Mouse (Mus musculus): ENCODE results near the gene Ngef. TPM values are rescaled to one million over a fixed set of nuclear protein-coding genes. Genes with fewer than 3 reads are reported as not detected.

The Ngef gene
- total RNA-seq (2014; rRNA removed): 67.2 and 85.0 TPM in 2 replicates
- polyA plus RNA-seq (2015; fragmentation: Nextera tagmentation; extraction: Ambion mirVana): 49.8 and 57.9 TPM in 2 replicates

DNA sequence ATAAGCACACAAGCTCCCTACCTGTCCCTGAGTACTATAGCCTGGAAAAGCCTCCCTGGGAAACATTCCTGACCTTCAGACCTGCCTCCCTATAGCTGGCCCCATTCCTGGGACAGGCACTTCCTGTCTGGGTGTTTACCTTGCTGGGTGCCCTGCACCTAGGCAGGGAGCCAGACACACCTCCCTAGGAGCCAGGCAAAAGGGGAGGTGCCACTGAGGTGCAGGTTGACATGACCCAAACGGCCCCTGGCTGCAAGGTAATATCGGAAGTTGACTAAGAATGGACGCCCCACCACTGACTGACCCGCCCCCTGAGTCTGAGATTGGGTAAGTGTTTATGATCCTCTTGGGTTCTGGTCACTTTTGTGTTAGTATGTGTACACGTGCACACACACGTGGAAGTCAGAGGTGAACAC, at the start of gene Ngef:
Gene Ngef (minus strand): TSS at position 71 of the 416 bp plus-strand sequence.
- DNase-seq: no peak

DNA sequence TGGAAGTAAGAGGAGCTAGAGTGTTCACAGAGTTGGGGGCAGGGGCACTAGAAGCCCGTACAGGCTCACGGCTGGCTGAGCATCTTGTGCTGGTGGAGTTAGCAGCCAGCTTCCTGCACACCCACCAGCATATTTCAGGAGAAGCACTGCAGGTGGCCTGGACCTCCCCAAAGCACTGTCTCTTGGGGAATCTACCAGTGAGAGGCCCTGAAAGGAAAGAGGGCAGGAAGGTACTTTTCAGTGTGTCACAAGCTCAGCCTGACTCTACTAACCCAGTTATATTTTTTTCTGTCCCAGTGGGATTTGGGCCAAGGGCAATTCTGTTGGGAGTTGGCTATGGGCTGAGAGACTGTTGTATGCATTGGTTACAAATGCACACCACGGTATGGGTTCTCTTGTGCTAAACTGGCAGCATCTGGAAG, 48.2 kb upstream of the Ngef start:
- Histone ChIP-seq H3K4me2 (ENCODE audit: low read depth) (no peak overlapping the region), H3K27me3 (ENCODE audit: insufficient read depth, low read length) (no peaks in the 10 kb centered on the region), H3K27ac (ENCODE audit: low read depth, low read length) (no peak overlapping the region), H3K36me3 (ENCODE audit: insufficient read depth) (no peaks in the 10 kb centered on the region), H3K9me3 (ENCODE audit: low read length) (no peaks in the 10 kb centered on the region), H3K9ac (no peak overlapping the region), H3K4me3 (ENCODE audit: low read depth, low read length) (no peak overlapping the region), H3K4me1 (ENCODE audit: insufficient read depth) (no peaks in the 10 kb centered on the region)
- no peak for DNase-seq
- no peak for TF ChIP-seq CTCF (IDR thresholded peaks at IDR 0.05; ENCODE audit: low read depth)
- 46% methylated on average over 3 of the region's 3 CpGs for WGBS
- peak; percentile 25; the same call in 1 of the 2 replicates for ATAC-seq

More for the DNA sequence above, at the start of gene Ngef:
- Histone ChIP-seq H3K4me3 (ENCODE audit: low read depth, low read length) (no peak within 1 kb of the TSS), H3K9ac (no peak within 1 kb of the TSS), H3K4me1 (ENCODE audit: insufficient read depth) (0 out of 2 replicates have a peak, but pooled peaks cover 11% of the 10 kb centered on the region), H3K27ac (ENCODE audit: low read depth, low read length) (no peak within 1 kb of the TSS), H3K27me3 (ENCODE audit: insufficient read depth, low read length) (no peaks in the 10 kb centered on the region), H3K4me2 (ENCODE audit: low read depth) (no peak within 1 kb of the TSS), H3K9me3 (ENCODE audit: low read length) (no peaks in the 10 kb centered on the region), H3K36me3 (ENCODE audit: insufficient read depth) (no peaks in the 10 kb centered on the region)
- 78% methylated on average over 6 of the region's 6 CpGs for WGBS
- ATAC-seq: no peak
- no peak for TF ChIP-seq CTCF (IDR thresholded peaks at IDR 0.05; ENCODE audit: low read depth)

- TF ChIP-seq CTCF (IDR thresholded peaks at IDR 0.05; ENCODE audit: low read depth): no peak
- ATAC-seq (no peak), DNase-seq (no peak)
- WGBS: 85% methylated on average over 9 of the region's 9 CpGs
- Histone ChIP-seq H3K9ac (no peak overlapping the region), H3K27me3 (ENCODE audit: insufficient read depth, low read length) (no peaks in the 10 kb centered on the region), H3K36me3 (ENCODE audit: insufficient read depth) (no peaks in the 10 kb centered on the region), H3K4me1 (ENCODE audit: insufficient read depth) (no peaks in the 10 kb centered on the region), H3K4me2 (ENCODE audit: low read depth) (no peak overlapping the region), H3K27ac (ENCODE audit: low read depth, low read length) (no peak overlapping the region), H3K4me3 (ENCODE audit: low read depth, low read length) (no peak overlapping the region), H3K9me3 (ENCODE audit: low read length) (no peaks in the 10 kb centered on the region)
Observed at GRCm38 (mm10) chr1:87621146-87621857, 47.6 kb upstream of the Ngef start.

DNA sequence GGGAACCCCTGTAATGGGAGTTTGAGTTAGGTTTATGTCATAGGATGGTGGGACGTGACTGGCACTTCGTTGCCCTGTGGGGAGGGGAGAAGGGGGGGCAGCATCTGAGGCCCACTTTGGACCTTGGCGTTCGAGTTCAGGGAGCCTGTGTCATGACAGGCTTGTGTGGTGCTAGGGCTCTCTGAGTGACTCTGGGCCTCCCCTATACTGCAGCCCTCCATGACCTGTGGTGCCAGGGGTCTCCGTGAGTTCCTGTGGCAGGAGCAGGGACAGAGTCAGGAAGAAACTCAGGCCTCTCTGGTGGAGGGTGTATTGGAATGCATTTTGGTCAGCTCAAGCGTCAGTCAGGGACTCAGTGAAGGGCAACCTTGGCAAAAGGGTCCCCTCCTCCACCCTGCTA, 47.0 kb upstream of the Ngef start:
- no peaks in the 10 kb centered on the region for H3K27me3 ChIP-seq (ENCODE audit: insufficient read depth, low read length)
- no peak for TF ChIP-seq CTCF (IDR thresholded peaks at IDR 0.05; ENCODE audit: low read depth)
- 86% methylated on average over 6 of the region's 6 CpGs for WGBS
- H3K9ac ChIP-seq: no peak overlapping the region
- DNase-seq (no peak), ATAC-seq (no peak)
- H3K9me3 ChIP-seq (ENCODE audit: low read length): no peaks in the 10 kb centered on the region
- no peaks in the 10 kb centered on the region for H3K4me1 ChIP-seq (ENCODE audit: insufficient read depth)
- peak overlapping the region; percentile 10; the same call in 1 of the 2 replicates for H3K4me2 ChIP-seq (ENCODE audit: low read depth)
- no peak overlapping the region for H3K4me3 ChIP-seq (ENCODE audit: low read depth, low read length)
- no peak overlapping the region for H3K27ac ChIP-seq (ENCODE audit: low read depth, low read length)
- H3K36me3 ChIP-seq (ENCODE audit: insufficient read depth): no peaks in the 10 kb centered on the region

GRCm38 (mm10) chr1:87620211-87620668, 46.6 kb upstream of the Ngef start, which contains the start of gene Inpp5d:
Inpp5d (plus strand) TSS chr1:87620312.
- no peaks in the 10 kb centered on the region for H3K4me1 ChIP-seq (ENCODE audit: insufficient read depth)
- DNase-seq (no peak), ATAC-seq (no peak)
- no peaks in the 10 kb centered on the region for H3K36me3 ChIP-seq (ENCODE audit: insufficient read depth)
- no peak within 1 kb of the TSS for H3K9ac ChIP-seq
- H3K27me3 ChIP-seq (ENCODE audit: insufficient read depth, low read length): no peaks in the 10 kb centered on the region
- no peak within 1 kb of the TSS for H3K27ac ChIP-seq (ENCODE audit: low read depth, low read length)
- peak within 1 kb of the TSS; percentile 10; the same call in 1 of the 2 replicates for H3K4me2 ChIP-seq (ENCODE audit: low read depth)
- TF ChIP-seq CTCF (IDR thresholded peaks at IDR 0.05; ENCODE audit: low read depth): no peak
- H3K9me3 ChIP-seq (ENCODE audit: low read length): no peaks in the 10 kb centered on the region
- 89% methylated on average over 12 of the region's 12 CpGs for WGBS
- no peak within 1 kb of the TSS for H3K4me3 ChIP-seq (ENCODE audit: low read depth, low read length)

DNA sequence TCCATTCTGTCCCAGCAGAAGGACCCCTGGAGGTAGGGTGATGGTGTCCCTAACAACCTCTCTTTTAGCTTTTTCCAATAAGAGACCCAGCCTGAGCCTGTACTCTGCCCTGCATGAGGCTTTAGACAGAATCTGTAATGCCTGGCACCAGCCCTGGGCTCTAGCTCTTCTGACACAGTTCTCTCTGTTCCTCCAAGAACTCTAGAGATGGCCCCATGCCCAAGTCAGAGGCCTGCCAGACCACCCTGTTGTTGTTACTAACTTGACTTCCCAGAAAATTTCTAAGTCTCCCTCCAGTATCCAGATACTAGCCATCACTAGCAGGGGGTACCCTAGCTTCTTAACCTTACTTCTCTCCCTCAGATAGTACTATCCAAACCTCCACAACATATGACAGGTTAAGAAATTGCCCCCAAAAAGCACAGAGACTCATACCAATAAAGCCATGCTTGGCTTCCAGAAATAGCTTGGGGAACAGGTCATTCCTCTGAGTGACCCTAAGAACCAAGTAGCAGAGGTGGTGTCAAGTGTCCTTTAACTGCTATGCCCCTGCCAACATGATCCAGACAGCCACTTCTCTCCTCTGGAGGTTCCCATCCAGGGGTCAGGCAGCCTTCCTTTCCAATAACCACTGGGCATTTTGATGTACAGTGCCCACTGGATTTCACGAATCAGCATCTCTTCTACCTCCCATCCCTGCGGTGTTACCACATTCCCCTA, 41.1 kb upstream of the Ngef start:
- no peak overlapping the region for H3K27ac ChIP-seq (ENCODE audit: low read depth, low read length)
- H3K9me3 ChIP-seq (ENCODE audit: low read length): no peaks in the 10 kb centered on the region
- 91% methylated on average over 2 of the region's 2 CpGs for WGBS
- no peak for ATAC-seq
- H3K4me2 ChIP-seq (ENCODE audit: low read depth): no peak overlapping the region
- DNase-seq: no peak
- no peaks in the 10 kb centered on the region for H3K4me1 ChIP-seq (ENCODE audit: insufficient read depth)
- no peaks in the 10 kb centered on the region for H3K27me3 ChIP-seq (ENCODE audit: insufficient read depth, low read length)
- TF ChIP-seq CTCF (IDR thresholded peaks at IDR 0.05; ENCODE audit: low read depth): no peak
- no peak overlapping the region for H3K9ac ChIP-seq
- H3K36me3 ChIP-seq (ENCODE audit: insufficient read depth): no peaks in the 10 kb centered on the region
- no peak overlapping the region for H3K4me3 ChIP-seq (ENCODE audit: low read depth, low read length)

Data from forebrain, postnatal 0 days (tissue).